Mouse (Mus musculus) heart, embryonic 11.5 days (tissue): ENCODE measurements around the gene Kat7. TPM values are rescaled to one million over a fixed set of nuclear protein-coding genes. Genes with fewer than 3 reads are reported as not detected.

Experiments used
- ATAC-seq: fragments of 200-750 bp; cut with Nextera tagmentation; replicated peaks from 2 replicates; pipeline ENCODE4 v1.8.0; 2017; ENCODE audit warnings: moderate library complexity; ENCODE audit not compliant: insufficient number of reproducible peaks, low FRiP score, low TSS enrichment
- H3K27ac ChIP-seq: fragments of 300-500 bp; sonication (generic); 2 replicates; pipeline ENCODE4 v1.5.1; 2014; ENCODE audit warnings: mild to moderate bottlenecking, low read depth, low read length
- H3K27me3 ChIP-seq: fragments of 300-500 bp; sonication (generic); 2 replicates; pipeline ENCODE4 v1.6.1; 2014; ENCODE audit warnings: mild to moderate bottlenecking, low read length, mixed read lengths; ENCODE audit not compliant: control insufficient read depth, insufficient read depth
- H3K36me3 ChIP-seq: fragments of 300-500 bp; sonication (generic); 2 replicates; pipeline ENCODE4 v1.6.1; 2014; ENCODE audit warnings: mild to moderate bottlenecking, low read length, moderate library complexity, mixed read lengths; ENCODE audit not compliant: control insufficient read depth, insufficient read depth
- H3K4me1 ChIP-seq: fragments of 300-500 bp; sonication (generic); 2 replicates; pipeline ENCODE4 v1.6.1; 2014; ENCODE audit warnings: low read length; ENCODE audit not compliant: control insufficient read depth, insufficient read depth
- H3K4me2 ChIP-seq: fragments of 300-500 bp; sonication (generic); 2 replicates; pipeline ENCODE4 v1.6.1; 2014; ENCODE audit warnings: mild to moderate bottlenecking, moderate library complexity
- H3K4me3 ChIP-seq: fragments of 300-500 bp; sonication (generic); 2 replicates; pipeline ENCODE4 v1.5.1; 2014; ENCODE audit warnings: low read depth, low read length
- H3K9ac ChIP-seq: fragments of 300-500 bp; sonication (generic); 2 replicates; pipeline ENCODE4 v1.6.1; 2014; ENCODE audit warnings: mild to moderate bottlenecking, low read depth, low read length, moderate library complexity
- H3K9me3 ChIP-seq: fragments of 300-500 bp; sonication (generic); replicated peaks from 2 replicates; pipeline ENCODE4 v1.6.1; 2016; ENCODE audit warnings: low read length; ENCODE audit not compliant: control insufficient read depth
- WGBS: fragments of 180-500 bp; shearing (Covaris S2); extraction: QIAGEN DNeasy Blood & Tissue Kit; methylation state at CpG from one replicate; pipeline ENCODE4 v1.1.7; 2014; ENCODE audit not compliant: insufficient replicate concordance; 5-methylcytosine and 5-hydroxymethylcytosine counted together
- polyA plus RNA-seq: library from polyadenylated mRNA; unstranded; fragments of >200 nt; fragmentation: Nextera tagmentation; extraction: Ambion mirVana; gene quantifications from 2 replicates; pipeline ENCODE4 v1.2.1, GENCODE M21; 2014

The Kat7 gene
- polyA plus RNA-seq, 1 experiment from 2014 or later: 43.2 TPM

DNA sequence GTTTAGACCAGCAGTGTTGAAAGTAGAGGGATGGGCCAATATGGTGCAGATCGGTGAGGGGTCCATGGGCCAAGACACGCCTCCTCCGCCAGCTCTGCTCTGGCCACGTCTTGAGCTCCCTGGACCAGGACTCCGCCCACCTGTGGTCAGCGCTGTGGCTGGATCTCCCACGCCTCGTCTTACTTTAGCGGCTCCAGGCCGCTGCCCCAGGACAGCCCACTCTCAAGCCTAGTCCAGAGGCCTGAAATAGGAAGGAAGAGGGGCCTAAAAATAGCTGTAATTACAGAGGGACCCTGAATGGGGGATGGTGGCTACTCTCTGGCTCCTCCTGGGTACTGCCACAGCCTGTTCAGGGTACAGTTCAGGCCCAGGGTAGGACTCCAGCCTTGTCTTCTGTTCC lies 59.9 kb downstream of the Kat7 start:
- 23% methylated on average over 10 of the region's 10 CpGs for WGBS
- Histone ChIP-seq H3K4me2 (peak overlapping the region; percentile 31), H3K9me3 (no peaks in the 10 kb centered on the region), H3K27me3 (peaks cover 3% of the 10 kb centered on the region), H3K36me3 (no peaks in the 10 kb centered on the region), H3K4me3 (no peak overlapping the region), H3K27ac (0 out of 2 replicates have a peak overlapping the region, but pooled peaks have one; percentile 15), H3K9ac (peak overlapping the region; percentile 58), H3K4me1 (peaks cover 7% of the 10 kb centered on the region)
- ATAC-seq: no peak; the same call in 1 of the 2 replicates

DNA sequence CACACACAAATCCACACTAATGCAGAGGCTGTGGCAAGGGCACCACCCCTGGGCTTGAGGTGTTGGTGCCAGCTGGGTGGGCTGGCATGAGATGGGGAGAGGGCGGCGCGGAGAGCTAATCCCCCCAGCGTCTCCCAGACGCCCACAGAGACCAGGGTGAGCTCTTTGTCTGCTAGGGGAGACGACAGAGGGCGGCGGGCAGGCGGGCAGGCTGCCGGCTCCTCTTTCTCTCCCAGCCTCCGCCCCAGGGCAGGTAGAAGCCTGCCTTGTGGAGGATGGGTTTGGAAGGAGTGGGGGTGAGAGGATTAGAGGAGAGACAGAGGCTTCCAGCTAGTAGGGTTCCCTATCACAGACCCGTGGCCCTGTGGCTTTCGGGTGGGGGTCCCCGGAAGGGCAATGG lies 63.0 kb downstream of the Kat7 start:
- H3K27ac ChIP-seq: no peak overlapping the region
- no peak overlapping the region for H3K9ac ChIP-seq
- no peaks in the 10 kb centered on the region for H3K36me3 ChIP-seq
- H3K4me1 ChIP-seq: peaks cover 7% of the 10 kb centered on the region
- 51% methylated on average over 14 of the region's 14 CpGs for WGBS
- no peak for ATAC-seq
- H3K4me2 ChIP-seq: no peak overlapping the region
- peaks cover under 1% of the 10 kb centered on the region for H3K27me3 ChIP-seq
- no peak overlapping the region for H3K4me3 ChIP-seq
- no peaks in the 10 kb centered on the region for H3K9me3 ChIP-seq

DNA sequence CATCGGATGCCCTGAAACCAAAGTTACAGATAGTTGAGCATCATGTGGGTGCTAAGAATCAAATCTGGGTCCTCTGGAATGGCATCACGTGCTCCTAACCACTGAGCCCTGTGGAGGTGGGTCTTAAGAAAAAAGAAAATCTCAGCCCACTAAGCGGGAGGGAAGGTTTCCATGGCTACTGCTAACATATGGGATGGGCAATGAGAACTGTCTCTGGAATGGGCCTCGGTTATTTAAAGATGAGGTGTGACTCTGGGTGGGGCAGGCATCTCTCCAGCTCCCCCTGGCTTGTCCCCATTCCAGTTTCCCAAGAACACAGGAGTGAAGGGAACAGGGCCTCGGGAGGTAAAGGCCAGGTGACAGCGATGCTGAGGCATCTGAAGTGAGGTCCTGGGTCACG lies 64.6 kb downstream of the Kat7 start:
- ATAC-seq: no peak
- no peak overlapping the region for H3K4me3 ChIP-seq
- no peak overlapping the region for H3K27ac ChIP-seq
- H3K9me3 ChIP-seq: no peaks in the 10 kb centered on the region
- no peak overlapping the region for H3K4me2 ChIP-seq
- 66% methylated on average over 7 of the region's 7 CpGs for WGBS
- H3K27me3 ChIP-seq: no peaks in the 10 kb centered on the region; the same call in 1 of the 2 replicates
- H3K36me3 ChIP-seq: no peaks in the 10 kb centered on the region
- H3K9ac ChIP-seq: no peak overlapping the region
- peaks cover 5% of the 10 kb centered on the region for H3K4me1 ChIP-seq

DNA sequence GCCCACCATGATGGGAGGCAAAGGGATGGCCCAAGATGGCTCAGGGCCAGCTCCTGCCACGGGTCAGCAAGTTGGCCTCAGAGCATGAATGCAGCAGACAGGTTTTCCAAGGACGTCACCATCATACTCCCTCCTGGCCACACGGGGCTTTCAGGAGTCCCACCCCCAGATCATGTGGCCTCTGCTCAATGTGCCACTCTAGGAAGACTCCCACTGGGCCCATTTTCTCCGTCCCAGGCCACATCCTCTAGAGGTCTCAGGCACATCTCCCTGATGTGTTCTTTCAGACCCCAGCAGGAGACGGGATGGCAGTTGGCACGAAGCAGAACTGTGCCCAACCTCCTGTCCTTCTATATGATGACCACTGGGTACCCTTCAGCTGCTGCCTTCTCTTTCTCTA lies 67.4 kb downstream of the Kat7 start:
- Histone ChIP-seq H3K4me2 (no peak overlapping the region), H3K27me3 (peaks cover 3% of the 10 kb centered on the region; the same call in 1 of the 2 replicates), H3K9ac (no peak overlapping the region), H3K9me3 (no peaks in the 10 kb centered on the region), H3K4me1 (no peaks in the 10 kb centered on the region), H3K4me3 (no peak overlapping the region), H3K36me3 (no peaks in the 10 kb centered on the region), H3K27ac (no peak overlapping the region)
- 60% methylated on average over 6 of the region's 6 CpGs for WGBS
- no peak for ATAC-seq

DNA sequence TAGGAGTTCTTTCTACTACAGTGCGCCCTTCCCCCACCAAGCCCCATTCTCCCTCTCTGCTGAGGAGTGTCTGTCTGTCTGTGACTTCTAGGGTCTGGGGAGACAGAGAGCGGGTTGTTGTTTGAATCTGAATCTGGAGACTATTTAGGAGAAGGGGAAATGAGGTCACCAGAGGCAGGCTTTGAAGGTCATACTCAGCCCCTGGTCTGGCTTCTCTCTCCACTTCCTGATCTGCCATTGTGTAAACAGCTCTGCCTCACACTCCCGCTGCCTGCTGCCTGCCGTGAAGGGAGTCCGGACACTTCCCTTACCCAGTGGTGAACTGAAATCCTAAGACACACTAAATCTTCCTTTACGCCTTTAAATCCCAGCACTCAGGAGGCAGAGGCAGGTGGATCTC lies 71.6 kb downstream of the Kat7 start:
- H3K4me2 ChIP-seq: no peak overlapping the region
- no peaks in the 10 kb centered on the region for H3K9me3 ChIP-seq
- no peak for ATAC-seq
- H3K4me3 ChIP-seq: no peak overlapping the region
- 46% methylated on average over 6 of the region's 6 CpGs for WGBS
- no peaks in the 10 kb centered on the region for H3K4me1 ChIP-seq
- H3K27ac ChIP-seq: no peak overlapping the region
- H3K36me3 ChIP-seq: no peaks in the 10 kb centered on the region
- H3K9ac ChIP-seq: no peak overlapping the region
- H3K27me3 ChIP-seq: peaks cover 14% of the 10 kb centered on the region

DNA sequence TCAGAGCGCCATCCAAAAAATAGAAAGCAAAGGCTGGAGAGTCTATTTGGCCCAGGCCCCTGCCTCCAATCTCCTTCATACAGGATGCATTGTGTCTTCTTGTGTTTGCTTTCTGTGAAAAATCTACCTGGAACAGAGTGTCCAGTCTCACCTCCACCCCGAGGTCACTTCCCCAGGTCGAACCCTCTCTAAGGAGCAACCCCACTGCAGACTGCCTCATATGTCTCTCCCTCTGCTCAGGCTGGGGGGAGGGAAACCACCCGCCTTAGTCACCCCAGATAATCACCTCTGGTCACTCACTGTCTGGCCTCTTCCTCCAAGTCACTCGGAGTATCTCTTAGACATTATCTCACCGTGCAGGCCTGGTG lies 77.7 kb downstream of the Kat7 start:
- 22% methylated on average over 6 of the region's 6 CpGs for WGBS
- H3K4me1 ChIP-seq: no peaks in the 10 kb centered on the region
- H3K4me3 ChIP-seq: no peak overlapping the region
- H3K9me3 ChIP-seq: no peaks in the 10 kb centered on the region
- no peaks in the 10 kb centered on the region for H3K36me3 ChIP-seq
- H3K9ac ChIP-seq: no peak overlapping the region
- H3K4me2 ChIP-seq: peak overlapping the region; percentile 57; the same call in 1 of the 2 replicates
- H3K27ac ChIP-seq: no peak overlapping the region
- H3K27me3 ChIP-seq: peaks cover 15% of the 10 kb centered on the region
- no peak for ATAC-seq

DNA sequence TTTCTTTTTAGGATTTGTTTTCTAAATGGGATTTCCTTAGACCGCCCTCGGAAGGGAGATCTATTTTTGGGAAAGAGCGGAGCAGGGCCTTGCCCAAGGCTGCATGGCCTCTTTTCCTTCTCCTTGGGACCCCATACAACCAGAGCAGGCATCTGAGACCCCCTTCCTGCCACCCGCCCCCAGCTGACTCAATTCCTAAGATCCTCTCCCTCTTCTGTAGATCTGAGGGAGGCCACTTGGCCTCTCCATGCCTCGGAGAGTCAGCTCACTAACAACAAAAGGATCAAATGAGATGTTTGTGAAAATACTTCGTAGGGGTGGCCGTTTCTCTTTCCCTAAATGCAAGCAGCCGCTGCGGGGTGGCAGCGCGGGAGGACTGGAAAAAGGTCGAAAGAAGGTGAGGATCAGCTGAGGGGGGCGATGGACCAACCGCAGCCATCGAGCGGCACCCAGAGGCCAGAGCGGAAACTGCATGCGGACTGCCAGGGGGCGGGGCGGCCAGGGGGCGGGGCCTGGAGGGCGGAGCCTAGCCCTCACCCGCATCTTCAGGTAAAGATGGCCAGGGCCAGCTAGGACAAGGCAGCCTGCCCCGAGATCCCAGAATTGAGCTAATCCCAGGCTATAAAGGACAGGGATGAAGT lies 78.2 kb downstream of the Kat7 start:
- peak overlapping the region; percentile 25; the same call in 1 of the 2 replicates for H3K4me3 ChIP-seq
- 8% methylated on average over 24 of the region's 24 CpGs for WGBS

DNA sequence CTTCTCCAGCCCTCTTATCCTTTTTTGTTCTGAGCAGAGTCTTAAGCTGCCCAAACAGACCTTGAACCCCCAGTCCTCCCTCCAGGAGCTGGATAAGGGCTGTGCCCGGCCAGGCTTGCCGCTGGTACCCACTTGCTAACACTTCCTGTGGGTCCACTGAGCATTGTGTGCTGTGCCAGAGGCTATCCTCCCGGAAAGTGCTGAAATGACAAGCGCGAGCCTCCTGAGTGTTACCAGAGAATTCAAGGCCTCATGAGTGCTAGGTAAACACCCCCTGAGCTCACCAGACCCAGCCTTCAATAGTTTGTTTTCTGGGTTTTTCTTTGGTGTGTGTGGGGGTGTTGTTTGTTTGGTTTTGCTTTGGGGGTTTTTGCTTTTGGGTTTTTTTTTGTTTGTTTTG lies 82.6 kb downstream of the Kat7 start:
- Histone ChIP-seq H3K4me2 (no peak overlapping the region), H3K9ac (no peak overlapping the region), H3K27me3 (peaks cover 39% of the 10 kb centered on the region), H3K27ac (no peak overlapping the region), H3K4me3 (no peak overlapping the region), H3K4me1 (peaks cover 15% of the 10 kb centered on the region), H3K9me3 (no peaks in the 10 kb centered on the region), H3K36me3 (no peaks in the 10 kb centered on the region)
- ATAC-seq: no peak
- WGBS: 36% methylated on average over 5 of the region's 5 CpGs

More for the DNA sequence above, 78.2 kb downstream of the Kat7 start:
- Histone ChIP-seq H3K27me3 (peaks cover 15% of the 10 kb centered on the region), H3K4me1 (no peaks in the 10 kb centered on the region), H3K36me3 (no peaks in the 10 kb centered on the region), H3K9ac (no peak overlapping the region), H3K4me2 (peak overlapping the region; percentile 57), H3K9me3 (no peaks in the 10 kb centered on the region), H3K27ac (no peak overlapping the region)
- ATAC-seq: peak; percentile 53; the same call in 1 of the 2 replicates

DNA sequence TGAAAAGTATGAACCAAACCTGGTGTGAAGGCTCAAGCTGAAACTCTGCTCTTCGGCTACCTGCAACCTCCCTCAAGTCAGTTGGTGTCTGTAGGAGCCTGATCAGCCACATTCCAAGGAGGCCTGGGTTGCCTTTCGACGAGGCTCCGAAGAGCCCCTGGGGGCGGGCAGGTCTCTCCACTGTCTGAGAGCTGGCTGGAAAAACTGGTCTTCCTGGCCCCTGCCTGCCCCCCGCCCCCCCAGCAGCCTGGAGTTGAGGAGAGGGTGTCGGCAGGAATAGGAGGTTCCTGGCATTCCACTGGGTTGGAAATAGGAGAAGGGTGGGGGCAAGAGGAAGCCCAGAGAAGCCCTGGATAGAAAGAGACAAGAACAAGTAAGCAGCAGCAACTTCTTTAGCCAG lies 84.6 kb downstream of the Kat7 start:
- no peak overlapping the region; the same call in 1 of the 2 replicates for H3K9ac ChIP-seq
- H3K36me3 ChIP-seq: no peaks in the 10 kb centered on the region
- no peak overlapping the region for H3K27ac ChIP-seq
- H3K9me3 ChIP-seq: no peaks in the 10 kb centered on the region
- peaks cover 15% of the 10 kb centered on the region for H3K4me1 ChIP-seq
- H3K4me2 ChIP-seq: no peak overlapping the region
- 13% methylated on average over 7 of the region's 7 CpGs for WGBS
- no peak overlapping the region for H3K4me3 ChIP-seq
- peaks cover 46% of the 10 kb centered on the region for H3K27me3 ChIP-seq
- ATAC-seq: no peak
